Mouse (Mus musculus) bone marrow, adult 2 months (tissue): ENCODE results near the gene Trap1.

Source experiments
- CTCF ChIP-seq: fragments of 200-500 bp; IDR thresholded peaks from 2 replicates; pipeline ENCODE4 v1.5.1; 2011; ENCODE audit warnings: low read length, control low read depth; ENCODE audit not compliant: control insufficient read depth, insufficient read depth
- POLR2A ChIP-seq: fragments of 200-500 bp; IDR thresholded peaks from 2 replicates; pipeline ENCODE4 v1.6.1; 2011; ENCODE audit warnings: low read depth, mild to moderate bottlenecking, control low read depth, low read length, borderline replicate concordance; ENCODE audit not compliant: control insufficient read depth

- TF ChIP-seq CTCF: no peak
- no peak for TF ChIP-seq POLR2A
These were observed 39.9 kb downstream of the Trap1 start for GRCm38 (mm10) chr16:4037690-4038089.
